Mouse (Mus musculus) thymus, postnatal 36 days (tissue): Measurements from ENCODE around the gene Pole2.

Source experiments
- DNase-seq, 2 experiments: peaks; one replicate each; pipeline ENCODE4 v3.0.0; 2022; ENCODE audit warnings: mixed read lengths in 2 of 2

The Pole2 gene

DNA sequence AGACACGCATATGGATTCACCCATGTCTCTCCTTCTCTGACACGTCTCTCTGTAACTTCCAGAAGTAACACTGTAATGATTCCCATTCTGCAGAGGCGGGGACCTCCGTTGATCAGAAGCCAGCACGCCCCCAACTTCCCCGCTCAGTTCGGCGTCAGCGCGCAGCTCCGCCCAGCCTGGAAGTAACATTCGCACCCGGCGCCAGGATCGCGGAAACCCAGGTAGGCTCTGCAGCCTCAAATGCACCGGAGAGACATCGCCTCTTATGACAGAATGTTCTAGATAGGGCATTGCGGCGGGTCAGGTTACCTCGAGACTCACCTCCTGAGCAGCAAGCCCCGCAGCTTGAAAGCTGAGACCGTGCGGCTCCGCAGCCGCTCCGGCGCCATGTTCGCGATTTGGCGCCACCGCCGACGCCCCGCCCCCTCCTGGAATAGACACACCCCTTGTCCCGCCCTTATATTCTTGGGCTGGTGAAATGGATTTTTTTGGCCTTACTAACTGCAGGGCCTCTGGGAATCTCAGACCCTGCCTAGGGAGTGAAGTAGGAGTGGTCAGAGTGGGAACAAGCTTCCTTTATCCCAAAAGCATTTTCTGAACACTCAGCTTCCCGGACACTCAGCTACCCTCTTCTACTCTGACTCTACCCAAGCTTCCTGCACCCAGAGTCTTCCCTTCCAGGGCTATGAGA is at the start of gene Pole2:
Gene Pole2 (minus strand): TSS at position 420 of the 691 bp plus-strand sequence.
- DNase-seq, result peak; percentile 82 to 88

DNA sequence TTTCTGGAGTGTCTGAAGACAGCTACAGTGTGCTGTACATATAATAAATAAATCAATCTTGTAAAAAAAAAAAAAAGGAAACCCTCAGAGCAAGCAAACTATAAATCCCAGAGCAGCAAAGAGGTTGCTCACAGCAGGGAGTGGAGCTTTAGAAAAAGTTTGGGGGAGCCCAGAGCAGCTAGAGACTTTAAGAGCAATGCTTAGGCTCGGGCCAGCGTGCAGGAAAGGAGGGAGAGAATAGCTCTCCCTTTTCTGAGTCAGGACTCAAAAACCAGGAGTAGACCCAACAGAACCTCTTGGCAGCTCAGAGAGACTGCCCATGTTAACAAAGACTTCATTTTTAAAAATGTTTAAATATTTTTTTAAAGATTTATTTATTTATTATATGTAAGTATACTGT is 41.0 kb upstream of the Pole2 start:
- no peak for DNase-seq

DNA sequence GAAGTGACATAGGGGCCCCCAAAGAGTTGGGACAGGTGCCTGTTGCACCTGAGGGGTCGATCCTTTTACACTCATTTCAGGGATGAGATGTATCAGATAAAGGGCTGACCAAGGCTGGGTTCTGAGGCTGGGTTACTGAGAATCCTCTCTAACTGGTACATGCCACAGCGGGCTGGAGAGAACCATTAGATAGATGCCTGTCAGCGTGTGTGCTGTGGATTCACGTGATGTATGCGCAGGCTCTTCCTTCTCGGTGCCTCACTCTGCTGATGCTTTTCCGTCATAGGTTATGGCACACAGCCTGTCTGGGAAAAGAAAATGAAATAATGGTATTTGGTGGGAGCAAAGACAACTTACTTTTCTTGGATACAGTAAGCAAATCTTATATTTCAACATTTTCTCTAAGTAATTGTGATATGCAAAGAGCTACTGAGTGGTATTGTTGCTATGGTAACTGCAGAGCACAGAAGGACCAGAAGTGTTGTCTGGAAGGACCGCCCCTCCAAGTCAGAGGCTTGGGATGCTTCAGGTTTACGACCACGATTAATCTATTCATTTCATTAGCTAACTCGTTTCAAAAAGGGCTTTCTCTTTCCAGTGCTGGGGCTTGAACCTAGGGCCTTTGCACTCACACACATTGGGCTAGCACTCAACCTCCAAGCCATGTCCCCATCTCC is 40.1 kb upstream of the Pole2 start:
- DNase-seq, result no peak

DNA sequence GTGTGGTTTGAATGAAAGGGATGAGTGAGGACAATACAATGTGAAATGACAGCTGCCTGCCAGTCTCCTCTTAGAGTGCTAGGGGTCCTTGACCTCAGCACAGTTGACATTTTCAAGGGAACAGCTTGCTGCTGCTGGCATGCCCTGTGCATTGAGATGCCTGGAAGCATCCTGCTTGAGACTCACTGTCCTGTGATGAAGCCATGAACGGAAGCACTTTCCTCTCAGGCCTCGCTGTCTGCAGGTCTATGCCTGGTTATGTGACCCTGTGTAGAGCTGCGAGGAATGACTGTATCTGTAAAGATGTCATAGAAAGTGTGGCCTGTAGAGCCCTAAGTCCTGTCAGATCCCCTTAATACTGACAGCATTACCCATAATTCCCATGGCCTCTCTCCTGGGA is 37.0 kb upstream of the Pole2 start:
- no peak for DNase-seq

DNA sequence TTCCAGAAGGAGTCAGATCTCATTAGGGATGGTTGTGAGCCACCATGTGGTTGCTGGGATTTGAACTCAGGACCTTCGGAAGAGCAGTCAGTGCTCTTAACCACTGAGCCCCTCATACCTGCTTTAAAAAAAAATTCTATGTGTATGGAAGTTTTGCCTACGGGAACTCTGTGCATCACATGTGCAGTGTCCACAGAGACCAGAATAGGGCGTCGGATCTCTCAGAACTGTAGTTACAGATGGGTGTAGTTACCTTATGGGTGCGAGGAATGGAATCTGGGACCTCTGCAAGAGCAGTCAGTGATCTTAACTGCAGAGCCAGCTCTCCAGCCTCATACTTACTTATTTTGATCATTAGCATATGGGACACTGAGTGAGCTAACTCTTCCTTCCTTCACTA is 34.3 kb upstream of the Pole2 start:
- no peak for DNase-seq

DNA sequence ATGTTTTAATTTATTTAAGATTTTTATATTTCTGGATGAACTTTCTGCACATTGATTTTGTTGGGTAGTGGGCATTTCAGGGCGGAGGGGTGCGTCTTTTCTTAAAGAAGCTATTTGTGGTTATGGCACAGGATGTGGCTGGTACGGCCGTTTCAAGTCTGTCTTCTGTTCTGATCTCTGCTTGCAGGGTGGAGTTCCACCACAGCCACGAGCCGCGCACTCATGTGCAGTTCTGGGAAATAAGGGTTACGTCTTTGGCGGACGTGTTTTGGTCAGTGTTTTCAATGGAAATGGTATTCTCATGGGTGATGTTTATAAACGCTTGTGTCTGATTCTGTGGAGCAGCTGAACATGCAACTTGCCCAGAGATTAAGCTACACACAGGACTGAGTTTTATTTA is 29.8 kb upstream of the Pole2 start:
- DNase-seq, result peak; percentile 45 to 64

DNA sequence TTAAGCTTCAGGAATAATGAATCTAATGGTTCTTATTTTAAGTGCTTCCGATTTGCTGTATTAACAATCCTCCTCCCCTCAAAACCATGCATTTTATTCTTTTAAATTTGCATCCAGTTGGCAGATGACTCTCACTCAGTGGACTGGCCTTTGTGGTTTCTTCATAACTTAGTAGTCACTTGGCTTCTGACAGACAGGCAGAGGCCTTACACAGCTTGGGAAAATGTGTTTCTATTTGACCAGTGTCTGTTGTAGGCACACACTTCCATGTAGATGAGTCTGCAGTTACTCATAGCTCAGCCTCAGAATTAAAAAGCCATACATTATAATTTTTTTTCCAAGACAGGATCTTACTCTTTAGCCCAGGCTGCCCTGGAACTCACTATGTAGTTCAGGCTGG is 25.8 kb upstream of the Pole2 start:
- DNase-seq, result no peak

DNA sequence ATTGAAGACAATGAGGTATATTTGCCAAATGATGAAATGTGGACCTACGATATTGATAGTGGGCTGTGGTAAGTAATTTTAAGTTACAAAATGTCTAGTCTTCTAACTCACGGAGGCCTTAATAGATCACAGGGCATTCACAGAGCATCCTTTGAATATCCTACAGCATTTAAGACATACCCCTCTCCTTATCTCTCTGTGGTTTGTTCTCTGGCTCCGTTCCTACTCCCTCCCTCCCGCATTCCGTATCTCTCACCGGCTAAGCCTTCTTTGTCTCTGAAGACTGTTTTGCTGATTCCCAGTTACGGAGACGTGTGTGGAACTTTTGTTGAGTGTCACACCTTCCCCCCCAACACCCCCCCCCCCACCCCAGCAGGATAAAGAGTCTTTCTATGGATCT is 22.8 kb upstream of the Pole2 start:
- DNase-seq, result no peak

DNA sequence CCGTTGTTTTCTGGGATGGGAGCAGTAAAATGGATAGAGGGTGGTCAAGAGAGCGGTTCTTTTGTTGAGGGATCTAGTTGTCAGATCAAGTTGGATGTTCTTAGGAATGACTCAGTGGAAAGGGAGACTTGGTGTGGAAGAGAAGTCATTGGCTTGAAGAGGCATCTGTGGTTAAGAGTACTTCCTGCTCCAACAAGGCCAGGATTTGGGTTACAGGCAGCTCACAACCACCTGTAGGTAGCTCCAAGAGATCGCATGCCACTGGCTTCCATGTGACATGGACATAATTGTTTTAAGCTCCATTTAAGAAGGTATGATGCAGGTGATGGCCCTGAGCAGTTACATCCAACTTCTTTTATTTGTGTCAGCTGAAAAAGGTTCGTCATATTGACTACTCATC is 21.8 kb upstream of the Pole2 start:
- no peak for DNase-seq

DNA sequence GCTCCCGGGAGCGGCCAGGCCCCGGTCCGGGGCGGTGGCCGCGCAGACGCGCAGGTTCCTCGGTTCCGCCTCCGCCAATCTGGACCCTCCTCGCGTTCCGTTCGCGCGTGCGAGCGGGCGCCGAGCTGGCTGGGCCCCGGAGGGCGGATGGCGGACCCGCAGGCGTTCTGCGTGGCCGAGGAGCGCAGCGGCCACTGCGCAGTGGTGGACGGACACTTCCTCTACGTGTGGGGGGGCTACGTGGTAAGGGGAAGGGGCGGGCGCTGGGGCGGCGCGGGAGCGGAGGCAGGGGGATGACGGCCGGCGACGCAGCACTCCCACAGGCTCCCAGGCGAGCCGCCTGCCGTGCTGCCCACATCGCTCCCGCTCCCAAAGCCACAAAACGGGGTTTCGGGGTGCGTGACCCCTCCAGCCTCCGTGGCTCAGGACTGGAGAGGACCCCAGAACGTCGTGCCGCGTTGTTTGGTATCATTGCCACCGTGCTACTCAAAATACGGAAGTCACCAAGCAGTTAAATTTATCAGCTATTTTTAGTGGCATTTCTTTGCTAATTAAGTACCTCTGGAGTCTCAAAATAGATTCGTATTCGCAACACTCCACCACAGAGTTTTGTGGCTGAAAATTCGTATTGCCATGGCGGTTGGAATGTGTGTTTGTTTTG is 13.9 kb upstream of the Pole2 start:
- peak; percentile 49 to 53 for DNase-seq

DNA sequence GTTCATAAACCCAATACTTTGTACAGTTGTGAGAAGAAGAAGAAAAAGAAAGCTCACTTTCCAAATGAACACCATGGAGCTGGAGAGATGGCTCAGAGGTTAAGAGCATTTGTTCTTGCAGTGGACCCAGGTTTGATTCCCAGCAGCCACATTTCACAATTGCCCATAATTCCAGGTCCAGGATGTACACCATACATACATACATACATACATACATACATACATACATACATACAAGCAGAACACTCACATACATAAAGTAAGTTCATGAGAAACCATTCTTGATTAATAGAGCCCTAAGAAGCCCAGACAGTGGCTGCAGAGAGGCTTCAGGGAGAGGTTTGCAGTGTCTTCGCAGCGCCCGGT is 13.4 kb upstream of the Pole2 start:
- DNase-seq, result no peak

DNA sequence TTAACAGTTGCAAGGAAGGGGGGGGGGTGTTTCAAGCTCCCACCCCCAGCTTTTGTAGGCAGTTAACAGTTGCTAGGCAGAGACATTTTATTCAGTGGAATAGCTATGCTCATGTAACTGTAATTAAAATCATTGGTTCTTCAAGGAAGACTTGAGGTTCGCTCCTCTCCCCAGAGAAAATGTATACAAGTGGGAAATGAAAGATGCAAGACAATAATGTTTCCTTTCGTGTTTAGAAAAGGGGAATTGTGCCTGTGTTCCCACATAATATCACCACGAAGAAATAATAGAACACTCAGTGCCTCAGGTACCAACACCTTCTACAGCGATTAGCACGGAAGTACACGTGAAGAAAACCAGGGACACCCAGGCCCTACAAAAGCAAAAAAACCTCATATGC is 12.9 kb upstream of the Pole2 start, which contains the start of gene Klhdc1:
Gene Klhdc1 (plus strand): TSS at position 301 of the 400 bp plus-strand sequence.
- no peak for DNase-seq

DNA sequence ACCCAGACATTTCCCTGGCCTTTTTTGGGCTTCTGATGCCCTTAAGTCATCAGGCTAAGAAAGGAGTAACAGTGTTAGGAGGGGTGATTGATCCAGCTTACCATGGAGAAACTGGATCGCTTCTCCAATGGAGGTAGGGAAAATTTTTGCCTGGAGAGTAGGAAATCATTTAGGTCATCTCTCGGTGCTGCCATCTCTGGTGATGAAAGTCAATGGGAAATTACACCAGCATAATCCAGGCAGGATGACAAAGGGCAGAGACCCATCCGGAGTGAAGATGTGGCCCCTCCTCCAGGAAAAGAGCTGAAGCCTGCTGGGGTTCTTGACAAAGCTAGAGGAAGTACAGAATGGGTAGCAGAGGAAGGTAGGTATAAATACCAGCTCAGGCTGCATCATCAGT is 10.3 kb upstream of the Pole2 start:
- no peak for DNase-seq

DNA sequence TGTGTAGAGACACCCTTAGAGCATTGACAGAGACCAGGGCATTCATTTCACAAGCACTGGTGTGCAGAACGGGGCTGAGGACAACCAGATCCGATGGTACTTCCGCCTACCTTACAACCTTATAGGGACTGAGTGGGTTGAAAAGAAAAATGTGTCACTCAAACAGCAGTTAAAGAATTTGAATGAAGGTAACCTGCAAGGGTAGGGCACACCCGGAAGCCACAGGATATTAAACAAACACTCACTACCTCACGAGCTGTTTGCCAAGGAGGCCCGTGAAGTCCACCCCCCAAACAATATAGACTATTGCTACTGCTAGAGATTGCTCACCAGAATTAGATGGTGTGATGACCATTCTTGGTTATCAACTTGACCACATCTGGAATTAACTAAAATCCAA is 7.8 kb upstream of the Pole2 start:
- DNase-seq, result no peak

DNA sequence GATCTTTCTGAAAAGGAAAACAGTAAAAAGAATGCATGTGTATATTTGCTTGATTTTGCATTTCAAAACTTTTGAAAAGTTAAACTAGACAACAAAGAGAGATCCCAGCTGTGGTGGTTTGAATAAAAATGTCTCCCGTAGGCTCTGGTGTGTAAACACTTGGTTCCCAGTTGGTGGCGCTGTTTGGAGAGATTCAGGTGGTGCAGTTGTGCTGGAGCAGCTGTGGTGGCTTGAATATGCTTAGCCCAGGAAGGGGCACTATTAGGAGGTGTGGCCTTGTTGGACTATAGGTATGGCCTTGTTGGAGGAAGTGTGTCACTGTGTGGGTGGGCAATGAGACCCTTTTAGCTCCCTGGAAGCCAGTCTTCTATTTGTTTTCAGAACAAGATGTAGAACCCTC is 1.3 kb upstream of the Pole2 start:
- DNase-seq, result peak; percentile 19 to 26

DNA sequence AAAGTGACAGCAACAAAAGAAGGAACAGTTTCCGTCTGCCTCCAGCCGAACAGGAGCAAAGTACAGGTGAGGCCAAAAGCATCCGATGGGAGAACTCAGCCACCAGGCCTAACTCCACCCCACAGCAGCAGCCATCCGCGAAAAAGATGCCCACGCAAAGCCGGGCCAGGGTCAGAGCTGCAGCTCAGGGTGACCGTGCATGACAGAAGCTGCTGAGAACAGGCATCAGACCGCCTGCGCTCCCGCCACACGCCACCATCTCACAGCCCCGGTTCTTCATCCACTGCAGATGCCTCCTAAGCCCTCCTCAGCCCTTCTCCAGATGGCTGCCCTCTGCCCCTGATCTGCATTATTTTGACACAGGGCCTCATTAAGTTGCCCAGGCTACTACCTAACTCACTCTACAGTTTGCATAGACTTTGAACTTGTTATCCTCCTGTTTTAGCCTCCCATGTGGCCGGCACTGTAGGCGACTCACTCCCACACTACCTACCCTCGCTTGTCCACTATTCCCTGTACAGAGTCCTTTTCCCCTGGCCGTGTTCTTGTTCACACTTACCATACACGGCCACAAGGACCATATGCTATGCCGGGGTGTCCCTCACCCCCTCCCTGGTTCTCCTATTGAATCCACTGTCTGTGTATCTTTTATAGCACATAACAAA is 7.2 kb downstream of the Pole2 start:
- DNase-seq, result no peak

DNA sequence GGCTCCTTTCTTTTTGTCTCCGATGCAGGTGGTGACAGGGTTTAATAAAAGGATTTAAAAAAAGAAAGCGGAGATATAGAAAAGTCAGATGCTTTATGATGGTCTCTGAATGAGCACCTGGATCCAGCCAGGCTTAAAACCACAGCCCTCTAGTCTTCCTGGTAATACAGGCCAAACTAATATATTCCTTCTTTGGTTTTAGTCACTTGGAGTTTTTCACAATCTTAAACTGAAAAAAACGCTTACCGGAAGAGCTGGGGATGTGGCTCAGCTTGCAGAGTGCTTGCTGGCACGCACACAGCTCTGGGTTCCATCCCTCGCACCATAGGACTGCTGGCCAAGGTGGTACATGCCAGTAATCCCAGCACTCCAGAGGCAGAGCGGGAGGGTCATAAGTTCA is 11.4 kb downstream of the Pole2 start:
- no peak for DNase-seq

DNA sequence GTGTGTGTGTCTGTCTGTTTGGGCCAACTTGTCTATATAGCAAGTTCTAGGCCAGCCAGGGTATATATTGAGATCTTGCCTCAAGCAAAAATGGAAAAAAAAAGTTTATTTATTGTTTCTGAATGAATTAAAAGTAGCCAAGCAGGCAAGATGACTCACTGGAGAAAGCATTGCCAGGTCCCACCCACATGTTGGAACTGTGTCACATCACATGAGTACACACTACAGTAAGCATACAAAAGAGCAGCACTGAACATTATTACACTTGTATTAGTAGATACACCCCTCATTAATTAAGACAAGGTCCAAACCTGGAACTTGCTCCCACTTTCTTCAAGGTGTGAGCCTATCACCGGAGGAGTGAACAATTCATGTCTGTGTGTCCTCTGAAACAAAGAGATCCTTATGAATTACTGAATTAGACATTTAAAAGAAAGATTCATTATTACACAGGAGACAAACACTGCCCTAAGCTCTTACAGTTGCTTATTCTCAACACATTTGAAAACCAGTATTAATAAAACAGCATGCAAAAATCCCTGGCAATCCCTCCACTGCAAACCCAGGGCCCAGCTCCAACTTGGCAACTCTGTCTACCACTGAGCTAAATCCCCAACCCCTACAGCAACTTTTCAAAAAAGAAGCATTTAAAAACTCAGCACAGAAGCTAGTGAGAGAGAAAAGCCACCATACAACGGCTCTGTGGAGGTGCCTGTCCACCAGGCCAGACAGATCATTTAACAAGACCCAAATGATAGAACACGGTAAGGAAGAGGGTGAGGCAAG is 12.8 kb downstream of the Pole2 start:
- no peak for DNase-seq

DNA sequence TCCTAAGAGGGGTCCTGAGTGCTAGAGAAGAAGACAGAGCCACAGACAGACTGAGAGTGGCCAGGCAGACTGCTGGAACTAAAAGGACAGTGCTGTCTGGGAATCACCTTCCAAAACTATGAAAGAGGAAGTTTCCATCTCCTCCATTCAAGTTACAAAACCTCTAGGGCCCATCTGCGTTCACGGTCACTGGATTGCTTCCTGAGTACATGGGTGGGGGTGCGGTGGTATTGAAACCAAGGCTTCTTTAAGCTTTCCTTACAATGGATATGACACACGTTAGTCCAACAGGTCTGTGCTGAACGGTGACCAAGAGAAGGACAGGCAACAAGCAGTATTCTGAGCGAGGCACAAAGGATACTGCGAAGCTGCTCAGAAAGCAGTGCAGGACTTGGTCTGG is 13.6 kb downstream of the Pole2 start:
- DNase-seq, result no peak

DNA sequence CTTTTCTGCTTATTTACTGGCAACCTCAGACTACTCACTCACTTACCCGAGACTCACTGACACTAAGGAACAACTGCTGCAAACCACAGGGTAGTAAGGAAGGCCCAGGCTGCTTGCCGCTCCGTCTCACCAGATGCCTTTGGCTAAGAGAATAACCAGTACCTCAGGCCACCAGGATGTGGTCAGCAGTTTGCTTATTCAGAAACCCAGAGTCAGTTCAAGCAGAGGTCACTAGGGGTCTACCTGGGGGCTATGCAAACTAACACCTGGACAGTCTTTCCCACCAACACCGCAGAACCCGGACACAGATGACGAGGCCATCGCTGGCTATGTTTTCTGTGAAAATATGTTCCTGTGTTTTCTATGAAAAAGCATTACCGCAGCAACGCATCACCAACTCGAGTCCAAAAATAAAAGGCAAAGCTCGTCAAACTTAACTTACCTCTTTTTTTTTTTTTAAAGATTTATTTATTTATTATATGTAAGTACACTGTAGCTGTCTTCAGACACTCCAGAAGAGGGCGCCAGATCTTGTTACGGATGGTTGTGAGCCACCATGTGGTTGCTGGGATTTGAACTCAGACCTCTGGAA is 14.7 kb downstream of the Pole2 start:
- DNase-seq, result no peak

DNA sequence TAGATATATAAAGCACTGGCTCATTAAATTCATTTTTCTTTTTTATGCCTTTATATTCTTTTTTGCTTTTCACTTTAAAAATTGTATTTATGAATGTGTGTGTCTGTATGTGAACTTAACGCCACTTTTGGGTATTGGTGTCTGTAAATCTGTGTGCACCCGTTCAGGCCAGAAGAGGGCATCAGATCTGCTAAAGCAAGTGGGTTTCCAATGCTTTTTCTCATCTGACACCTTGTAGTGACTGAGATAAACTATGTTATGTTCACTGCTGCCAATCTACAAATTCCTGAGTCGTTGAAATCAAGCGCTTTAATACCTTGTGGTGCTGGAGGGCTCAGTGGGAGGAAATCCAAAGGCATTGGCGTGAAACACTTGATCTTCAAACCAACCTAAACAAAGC is 16.9 kb downstream of the Pole2 start:
- peak in 1 of 2 experiments; percentile 6 for DNase-seq
